Mouse (Mus musculus): Measurements from ENCODE around the gene Nucks1. TPM values are rescaled to one million over a fixed set of nuclear protein-coding genes. Genes with fewer than 3 reads are reported as not detected.
"Not testable (repeated sequence)": the region's sequence is repeated elsewhere in the genome, so short reads cannot be mapped to it uniquely, and the experiment has no call there.

Gene Nucks1
- 23.2 and 32.6 TPM in 2 replicates for polyA plus RNA-seq (2012; rRNA removed)

DNA sequence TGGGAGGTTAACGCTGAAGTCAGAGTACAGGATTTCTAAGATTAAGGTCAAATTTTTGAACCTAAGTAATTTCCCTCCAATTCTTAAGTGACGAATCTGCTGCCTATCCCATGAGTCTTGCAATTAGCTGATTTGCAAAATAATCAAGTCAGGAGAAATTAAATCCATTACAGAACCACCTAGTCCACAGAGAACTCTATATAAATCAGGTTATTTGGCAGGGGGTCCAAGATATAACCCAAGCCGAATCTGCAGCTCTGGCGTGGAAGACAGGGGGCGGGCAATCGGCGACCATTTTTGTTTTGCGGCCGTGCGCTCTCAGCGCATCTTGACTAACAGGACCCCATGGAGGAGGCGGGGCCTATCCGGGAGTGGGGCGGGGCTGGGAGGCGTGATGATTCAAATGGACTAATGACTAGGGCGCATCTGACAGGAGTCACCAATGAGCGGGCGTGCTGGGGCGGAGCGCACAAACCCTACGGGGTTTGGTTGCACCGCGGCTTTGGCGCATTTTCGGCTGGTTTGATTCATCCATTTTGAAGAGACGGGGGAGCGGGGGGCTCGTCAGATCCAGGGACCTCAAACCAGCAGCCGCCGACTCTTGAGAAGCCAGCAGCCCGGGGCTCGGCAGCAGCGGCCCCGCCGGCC lies at the start of gene Nucks1:
TSS of gene Nucks1 (plus strand) at position 534 of the 648 bp plus-strand sequence.
- DNase-seq (ENCODE audit: low spot score): peak; percentile 84

DNA sequence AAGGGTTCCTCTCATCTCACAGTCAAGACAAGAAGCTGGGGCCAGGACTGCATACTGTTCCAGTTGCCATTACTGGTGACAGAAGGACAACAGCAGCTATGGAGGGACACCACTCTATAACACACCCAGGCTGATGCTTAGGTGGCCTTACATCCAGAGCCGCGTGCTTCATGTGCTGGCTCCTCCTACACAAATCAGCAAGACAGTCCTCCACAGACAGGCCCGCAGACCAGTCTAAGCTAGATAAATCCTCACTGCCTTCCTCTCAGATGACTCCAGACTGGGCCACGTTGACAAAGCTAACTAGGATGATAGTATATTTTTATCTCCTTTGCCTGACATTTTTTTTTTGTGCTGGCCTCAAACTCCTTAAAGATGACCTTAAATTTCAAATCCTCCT lies 48.5 kb upstream of the Nucks1 start:
- DNase-seq (ENCODE audit: low spot score): no peak

DNA sequence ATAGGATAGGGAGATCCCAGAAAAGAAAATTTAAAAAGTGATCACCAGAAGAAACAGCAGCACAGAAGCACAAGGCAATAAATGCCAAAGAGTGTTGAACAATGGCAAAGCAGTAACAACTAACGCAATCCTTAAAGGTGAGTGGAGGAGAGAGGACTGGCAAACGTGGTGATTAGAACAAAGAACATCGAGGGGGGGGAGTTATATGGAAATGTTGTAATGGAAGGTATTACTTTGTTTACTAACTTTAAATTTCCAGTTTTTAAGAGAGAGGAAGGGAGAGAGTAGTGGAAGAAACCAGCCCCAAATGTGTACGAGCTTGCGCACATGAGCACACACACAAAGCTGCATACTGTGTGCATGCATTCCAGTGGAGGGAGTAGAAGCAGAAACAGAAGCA lies 44.7 kb upstream of the Nucks1 start:
- no peak for DNase-seq (ENCODE audit: low spot score)

DNA sequence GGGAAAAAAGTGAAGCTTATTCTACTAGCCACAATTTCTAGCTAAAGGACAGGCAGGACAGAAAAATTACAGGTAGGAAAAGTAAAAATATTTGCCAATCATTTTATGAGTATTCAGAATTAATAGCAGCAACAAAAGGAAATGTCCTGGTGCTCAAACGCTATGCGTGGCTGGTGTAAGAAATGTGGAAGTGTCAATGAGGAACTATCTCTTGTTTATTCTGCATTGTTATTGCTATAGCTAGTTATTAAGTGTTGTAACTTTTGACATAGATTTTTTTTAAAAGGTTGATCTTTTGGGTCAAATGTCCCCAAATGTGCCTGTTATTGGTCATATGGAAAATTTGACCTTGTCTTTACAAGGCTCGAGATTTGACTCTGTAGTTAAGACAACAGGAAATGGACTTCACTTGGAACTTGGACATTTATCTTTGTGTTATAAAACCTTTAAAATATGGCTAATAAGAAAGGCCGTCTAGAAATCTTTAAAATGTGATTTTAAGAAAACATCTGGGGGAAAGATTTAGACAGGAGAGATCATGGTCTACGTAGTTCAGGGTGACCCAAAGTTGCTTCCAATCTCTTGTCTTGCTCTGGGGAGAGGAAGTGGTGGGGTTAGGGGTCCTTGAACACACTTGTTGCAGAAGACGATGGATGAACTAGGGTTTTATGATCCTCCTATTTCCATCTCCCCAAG lies 43.9 kb upstream of the Nucks1 start:
- DNase-seq (ENCODE audit: low spot score): no peak

DNA sequence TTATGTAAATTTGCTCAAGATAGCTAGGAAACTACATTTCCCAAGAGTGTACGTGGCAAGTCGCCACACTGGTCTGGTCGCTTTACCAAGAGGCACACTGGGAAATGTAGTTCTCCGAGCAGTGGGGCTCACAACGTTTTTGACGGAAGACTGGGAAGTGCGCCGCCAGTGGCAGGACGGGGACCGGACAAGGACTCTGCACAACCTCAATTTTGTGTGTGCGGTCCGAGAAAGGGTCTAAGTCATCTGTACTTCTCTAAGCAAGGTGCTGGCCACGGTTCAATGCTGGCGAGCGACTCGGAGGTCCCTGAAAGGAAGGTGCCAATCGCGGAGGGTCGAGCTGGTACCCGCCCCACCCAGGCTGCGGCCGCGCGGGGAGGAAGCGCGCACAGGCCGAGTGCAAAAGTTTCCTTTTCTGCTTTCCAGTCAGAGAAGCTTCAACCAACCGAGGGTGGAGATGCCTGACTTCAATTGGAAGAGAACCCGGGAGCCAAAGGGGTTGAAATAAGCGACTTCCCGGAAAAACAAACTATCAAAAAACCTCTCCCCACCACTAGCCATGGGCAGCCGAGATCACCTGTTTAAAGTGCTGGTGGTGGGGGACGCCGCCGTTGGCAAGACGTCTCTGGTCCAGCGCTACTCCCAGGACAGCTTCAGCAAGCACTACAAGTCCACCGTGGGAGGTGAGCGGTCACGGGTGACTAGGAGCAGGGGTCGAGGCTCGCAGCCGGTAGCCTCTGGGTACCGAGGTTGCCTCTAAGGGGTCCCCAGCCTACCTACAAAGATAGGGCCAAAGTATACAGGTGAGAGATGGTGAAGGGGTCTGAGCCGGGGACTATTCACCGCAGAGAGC lies 43.0 kb upstream of the Nucks1 start, which contains the start of gene Rab29:
TSS of gene Rab29 (plus strand) at position 132 of the 853 bp plus-strand sequence.
- DNase-seq (ENCODE audit: low spot score): peak; percentile 76

DNA sequence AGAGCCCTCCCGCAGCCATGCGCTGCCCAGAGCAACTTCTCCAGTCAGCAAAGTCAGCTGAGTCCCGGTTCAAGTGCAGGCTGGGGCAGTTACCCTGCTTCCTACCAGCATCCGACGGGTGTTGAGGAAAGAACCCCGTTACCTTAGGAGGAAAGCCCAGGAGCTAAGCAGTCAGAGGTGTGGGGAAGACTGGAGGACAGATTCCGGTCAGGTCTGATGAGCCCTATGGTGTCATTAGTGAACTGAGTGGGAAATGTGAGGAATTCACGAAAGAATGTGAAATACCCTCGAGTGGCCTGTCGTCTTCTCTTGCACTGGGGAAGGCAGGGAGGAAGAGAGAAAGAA lies 42.4 kb upstream of the Nucks1 start:
- no peak for DNase-seq (ENCODE audit: low spot score)

DNA sequence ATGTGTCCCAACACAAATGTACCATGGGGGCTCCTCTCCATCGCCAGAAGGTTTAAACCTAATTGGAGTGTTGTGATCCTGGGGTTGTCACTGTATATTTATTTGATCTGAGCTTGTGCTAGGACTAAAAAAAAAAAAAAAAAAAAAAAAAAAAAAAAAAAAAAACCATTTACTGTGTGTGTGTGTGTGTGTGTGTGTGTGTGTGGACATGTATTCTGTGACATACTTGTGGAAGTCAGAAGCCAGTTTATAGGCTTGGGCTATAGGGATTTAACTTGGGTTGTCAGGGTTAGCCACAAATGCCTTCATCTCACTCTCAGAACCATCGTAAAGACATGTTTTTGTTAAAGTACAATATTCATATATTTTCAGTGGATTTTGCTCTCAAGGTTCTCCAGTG lies 40.8 kb upstream of the Nucks1 start:
- no peak for DNase-seq (ENCODE audit: low spot score)

DNA sequence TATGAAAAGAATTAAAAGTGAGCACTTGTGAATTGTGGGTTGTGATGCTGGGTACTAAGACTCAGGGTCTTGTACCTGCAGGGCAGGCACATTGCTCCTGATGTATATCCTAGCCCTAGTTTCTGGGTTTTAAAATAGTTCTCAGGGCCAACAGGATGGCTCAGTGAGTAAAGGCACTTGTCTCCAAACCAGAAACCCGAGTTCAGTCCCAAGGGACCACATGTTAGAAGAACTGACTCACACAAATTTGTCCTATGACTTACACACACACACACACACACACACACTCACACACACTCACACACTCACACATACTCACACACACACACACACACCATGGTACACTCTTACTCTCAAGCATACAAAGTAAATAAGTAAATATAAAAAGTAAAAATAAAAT lies 37.5 kb upstream of the Nucks1 start:
- no peak for DNase-seq (ENCODE audit: low spot score)

DNA sequence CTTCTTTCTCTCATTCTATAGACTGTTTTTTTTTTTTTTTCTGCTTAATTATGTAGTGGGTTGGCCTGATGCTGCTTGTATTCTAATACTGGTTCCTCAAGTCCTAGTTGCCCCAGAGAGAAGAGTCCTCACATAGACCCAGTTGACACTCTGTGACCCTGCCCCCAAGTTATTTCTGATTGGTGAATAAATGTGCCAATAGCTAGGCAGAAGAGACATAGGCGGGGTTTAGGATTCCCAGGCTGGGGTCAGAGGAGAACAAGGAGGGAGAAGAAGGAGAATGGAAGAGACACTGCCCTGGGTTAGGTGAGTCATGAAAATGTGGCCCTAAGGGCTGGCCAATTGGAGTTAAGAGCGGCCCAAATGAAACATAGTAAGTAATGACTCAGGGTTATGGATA lies 30.5 kb upstream of the Nucks1 start:
- no peak for DNase-seq (ENCODE audit: low spot score)

DNA sequence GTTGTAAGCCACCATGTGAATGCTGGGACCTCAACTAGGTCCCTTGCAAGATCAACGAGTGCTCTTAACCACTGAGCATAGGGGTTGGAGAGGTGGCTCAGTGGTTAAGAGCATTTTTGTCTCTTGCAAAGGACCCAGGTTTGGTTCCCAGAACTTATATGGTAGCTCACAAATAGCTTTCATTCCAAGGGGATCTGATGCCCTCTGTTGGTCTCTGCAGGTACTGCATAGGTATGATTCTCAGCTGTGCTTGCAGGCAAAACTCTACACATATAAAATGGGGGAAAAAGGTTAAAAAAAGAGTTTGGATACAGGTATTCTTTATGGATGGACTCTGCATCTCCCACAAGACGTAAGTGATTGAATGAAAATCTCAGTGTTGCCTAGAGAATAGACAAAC lies 27.5 kb upstream of the Nucks1 start:
- no peak for DNase-seq (ENCODE audit: low spot score)

DNA sequence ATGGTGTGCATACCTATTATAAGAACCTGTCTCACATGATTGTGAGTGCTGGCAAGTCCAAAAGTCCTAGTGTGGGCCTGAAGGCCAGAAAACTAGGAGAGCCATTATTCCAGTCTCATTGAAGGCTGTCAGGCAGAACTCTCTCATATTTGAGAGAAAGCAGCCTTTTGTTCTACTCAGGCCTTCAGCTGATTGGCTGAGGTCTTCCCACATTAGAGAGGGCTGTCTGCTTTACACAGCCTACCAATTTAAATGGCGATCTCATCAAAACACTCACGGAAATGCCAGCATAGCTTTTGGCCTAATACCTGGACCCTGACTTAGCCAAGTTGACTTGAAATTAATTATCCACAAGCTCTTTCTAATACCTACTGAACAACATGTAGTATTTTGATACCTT lies 24.2 kb upstream of the Nucks1 start:
- DNase-seq (ENCODE audit: low spot score): no peak

DNA sequence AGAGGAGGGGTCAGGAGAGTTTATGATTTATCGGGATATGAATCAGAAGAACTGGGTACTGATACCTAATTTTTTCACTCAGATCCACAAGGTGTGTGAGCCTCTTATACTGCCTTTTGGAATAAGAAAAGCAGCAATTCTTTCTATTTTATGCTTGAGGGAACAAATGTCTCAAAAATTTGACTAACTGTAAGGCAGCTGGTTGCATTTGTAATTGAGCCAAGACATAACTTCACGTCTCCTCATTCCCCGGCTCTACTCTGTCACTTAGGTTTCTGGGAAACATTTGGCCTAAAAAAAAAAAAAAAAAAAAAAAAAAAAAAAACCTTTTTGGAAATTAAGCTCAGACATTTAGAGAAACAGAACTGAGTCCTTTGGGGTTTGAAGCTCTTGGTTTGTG lies 23.7 kb upstream of the Nucks1 start:
- no peak for DNase-seq (ENCODE audit: low spot score)

DNA sequence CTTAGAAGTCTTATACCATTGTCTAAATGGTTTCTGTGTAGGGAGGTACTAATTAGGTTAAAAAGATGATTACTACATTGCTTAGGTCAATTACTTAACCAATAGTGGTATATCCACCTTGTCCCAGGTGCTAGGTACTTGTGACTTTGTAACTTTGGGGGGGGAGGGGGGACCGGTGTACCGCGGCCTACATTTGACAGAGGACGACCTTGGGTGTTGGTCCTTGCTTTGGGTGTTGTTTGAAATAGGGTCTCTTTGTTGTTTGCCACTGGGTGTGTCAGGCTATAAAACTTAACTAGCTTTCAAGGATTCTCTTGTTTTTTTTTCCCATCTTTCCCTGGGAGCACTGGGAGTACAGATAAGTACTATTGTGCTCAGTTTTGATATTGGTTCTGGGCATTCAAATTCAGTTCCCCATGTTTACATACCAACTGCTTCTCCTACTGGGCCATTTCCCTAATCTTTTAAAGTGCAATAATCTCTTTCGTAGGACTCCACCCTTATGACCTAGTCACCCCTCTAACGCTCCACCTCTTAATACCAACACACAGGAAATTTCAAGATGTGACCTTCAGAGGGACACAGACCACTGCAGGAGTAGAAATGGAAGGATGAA lies 20.2 kb upstream of the Nucks1 start:
- no peak for DNase-seq (ENCODE audit: low spot score)

DNA sequence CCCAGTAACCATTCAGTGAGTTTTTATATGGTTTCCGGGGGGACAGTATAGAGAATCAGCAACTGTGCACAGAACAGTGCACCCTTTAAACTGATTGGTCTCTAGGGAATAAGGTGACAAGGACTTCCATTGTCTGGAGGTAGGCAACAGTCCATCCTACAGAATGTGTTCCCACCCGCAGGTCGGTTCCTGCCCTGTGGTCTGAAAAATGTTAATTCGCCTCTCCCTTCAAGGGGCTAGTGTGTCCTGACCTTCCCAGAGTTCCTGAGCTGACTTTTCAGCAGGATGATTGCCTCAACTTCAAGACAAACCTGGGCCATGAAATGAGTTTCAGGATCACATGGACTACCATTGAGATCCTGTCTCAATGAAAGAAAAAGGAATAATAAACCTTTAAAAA lies 18.9 kb upstream of the Nucks1 start:
- no peak for DNase-seq (ENCODE audit: low spot score)

DNA sequence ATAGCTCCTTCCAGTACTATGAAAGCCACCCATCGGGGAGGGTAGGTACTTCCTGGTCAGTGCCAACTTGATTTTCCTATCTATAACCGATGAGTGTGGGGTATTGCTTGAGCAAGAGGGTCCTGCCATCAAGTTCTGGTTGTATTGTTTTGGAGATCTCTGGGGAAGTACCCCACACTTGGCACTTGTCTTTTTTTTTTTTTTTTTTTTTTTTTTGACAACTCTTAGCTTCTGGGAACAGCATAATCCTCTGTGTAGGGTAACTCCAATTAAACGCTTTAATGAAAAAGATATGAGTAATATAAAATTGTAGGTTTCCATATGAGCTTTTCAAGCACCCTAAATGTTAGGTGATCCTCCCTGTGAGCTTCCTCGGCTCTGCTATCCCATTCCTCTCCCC lies 7.7 kb upstream of the Nucks1 start:
- no peak for DNase-seq (ENCODE audit: low spot score)

DNA sequence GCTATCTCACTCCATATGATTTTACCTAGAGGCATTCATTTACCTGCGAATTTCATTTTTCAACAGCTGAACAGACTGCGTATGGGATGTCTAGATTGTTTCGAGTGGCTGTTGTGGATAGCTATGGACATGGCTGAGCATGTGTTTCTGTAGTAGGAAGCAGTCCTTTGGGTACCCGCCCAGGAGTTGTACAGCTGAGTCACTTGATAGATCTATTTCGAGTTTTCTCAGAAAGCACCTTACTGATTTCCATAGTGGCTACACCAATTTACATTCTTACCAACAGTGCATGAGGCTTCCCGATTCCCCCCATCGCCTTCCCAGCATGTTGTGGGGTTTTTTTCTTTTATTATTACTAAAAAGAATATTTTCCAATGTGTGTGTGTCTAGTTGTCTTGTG lies 7.1 kb upstream of the Nucks1 start:
- DNase-seq (ENCODE audit: low spot score): no peak

DNA sequence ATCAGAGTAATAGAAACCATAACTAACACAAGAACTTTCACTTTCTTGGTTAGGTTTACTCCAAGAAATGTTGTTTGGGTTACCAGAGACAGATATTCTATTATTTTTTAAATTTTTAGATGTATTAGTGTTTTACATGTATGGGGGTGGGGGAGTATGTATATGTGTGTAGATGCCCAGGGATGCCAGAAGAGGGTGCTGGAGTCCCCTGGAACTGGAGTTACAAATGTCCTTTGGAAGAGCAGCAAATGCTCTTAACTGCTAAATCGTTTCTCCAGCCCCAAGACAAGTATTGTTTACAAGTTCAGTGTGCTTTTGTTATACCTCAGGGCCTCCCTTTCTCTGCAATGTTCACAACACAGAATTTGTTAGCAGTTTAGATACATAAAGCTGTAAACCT lies 4.8 kb upstream of the Nucks1 start:
- DNase-seq (ENCODE audit: low spot score): no peak

DNA sequence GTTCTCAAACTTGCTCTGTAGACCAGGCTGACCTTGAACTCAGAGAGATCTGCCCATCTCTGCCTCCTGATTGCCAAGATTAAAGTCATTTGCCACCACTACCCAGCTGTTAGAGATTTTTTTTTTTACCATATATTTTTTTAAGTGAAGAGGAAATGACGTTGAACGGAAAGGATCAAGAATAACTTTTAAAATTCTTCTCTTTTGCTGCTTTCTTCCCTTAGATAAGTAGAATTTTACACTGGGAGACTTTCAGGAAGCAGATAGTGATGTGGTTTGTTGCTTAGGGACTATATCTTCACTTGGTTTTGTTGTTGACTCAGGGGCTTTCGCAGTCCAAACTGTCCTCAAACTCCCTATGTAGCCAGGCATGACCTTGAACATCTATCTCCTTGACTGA lies 1.9 kb upstream of the Nucks1 start:
- no peak for DNase-seq (ENCODE audit: low spot score)

DNA sequence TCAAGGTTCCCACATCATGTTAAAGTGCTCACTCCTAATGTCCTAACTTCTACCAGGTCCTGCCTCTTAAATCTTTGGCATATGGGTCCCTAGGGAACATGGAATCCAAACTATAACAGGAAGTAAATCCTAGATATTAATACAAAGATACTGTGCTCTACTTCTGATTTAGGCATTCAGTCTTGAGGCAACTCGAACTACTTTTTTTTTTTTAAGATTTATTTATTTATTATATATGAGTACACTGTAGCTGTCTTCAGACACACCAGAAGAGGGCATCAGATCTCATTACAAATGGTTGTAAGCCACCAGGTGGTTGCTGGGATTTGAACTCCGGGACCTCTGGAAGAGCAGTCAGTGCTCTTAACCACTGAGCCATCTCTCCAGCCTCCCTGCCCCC lies 1.1 kb upstream of the Nucks1 start:
- DNase-seq (ENCODE audit: low spot score): not testable (repeated sequence)

DNA sequence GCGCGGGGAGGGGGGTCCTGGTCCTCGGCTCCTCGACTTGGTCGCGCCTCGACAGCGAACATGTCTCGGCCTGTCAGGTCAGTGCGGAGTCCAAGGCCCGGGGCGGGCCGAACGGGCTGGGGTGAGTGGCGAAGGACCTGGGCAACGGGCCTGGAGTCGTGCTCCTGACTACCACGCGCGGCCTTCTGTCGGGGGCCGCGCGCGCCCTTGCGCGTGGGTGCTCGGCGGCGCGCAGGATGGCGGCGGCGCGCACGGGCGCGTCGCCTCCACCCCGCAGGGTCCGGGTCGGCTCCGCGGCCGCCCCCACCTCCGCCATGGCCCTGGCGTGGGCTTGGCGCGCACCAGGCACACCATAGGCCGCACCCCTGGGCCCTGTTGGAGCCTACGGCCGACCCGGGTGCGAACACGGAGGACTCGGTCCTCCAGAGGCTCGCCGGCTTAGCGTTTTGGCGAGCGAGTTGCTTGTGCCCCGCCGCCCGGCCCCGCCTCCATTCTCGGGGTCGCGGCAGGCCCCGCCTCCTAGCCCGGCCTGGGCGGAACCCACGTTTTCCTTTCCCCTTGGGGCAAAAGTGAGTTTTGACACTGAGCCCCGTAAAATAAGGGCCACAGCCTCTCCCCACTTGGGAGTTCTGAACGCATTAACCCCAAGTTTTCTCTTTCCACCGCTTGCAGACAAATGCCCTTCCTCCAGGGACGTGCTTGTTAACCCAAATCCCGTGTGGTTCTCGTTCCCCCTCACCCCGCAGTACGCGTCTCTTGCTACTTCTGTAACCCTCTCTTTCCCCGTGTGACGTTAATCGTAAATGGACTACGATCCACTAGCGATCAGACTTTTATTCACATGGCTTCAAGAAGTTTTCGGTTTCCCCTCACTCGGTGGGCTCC lies 582 bp downstream of the Nucks1 start:
- DNase-seq (ENCODE audit: low spot score): peak; percentile 82

DNA sequence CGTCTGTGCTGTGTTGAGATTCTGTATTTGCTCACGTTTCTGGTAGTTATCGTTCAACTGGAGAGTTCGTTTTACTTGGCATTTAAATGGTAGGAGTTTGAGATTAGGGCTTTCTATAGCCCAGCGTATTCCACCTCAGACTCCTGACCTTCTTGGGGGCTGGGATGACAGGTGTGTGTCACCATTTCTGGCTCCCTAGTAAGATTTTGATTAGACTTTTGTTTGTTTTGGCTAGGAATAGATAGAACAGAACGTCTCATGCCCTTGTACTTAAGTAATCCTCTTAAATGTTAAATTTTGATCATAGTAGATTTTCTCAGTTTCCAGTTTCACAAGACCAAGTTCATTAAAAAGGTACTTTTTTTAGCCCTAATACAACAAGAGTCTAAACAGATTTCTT lies 7.3 kb downstream of the Nucks1 start:
- DNase-seq (ENCODE audit: low spot score): no peak

Measured in urinary bladder, adult 2 months (tissue).